Mouse (Mus musculus) adrenal gland, adult 2 months (tissue): ENCODE results near the gene Tbxa2r. TPM values are rescaled to one million over a fixed set of nuclear protein-coding genes. Genes with fewer than 3 reads are reported as not detected.
A peak's percentile ranks its signal among the peaks of the same experiment; 100 is the strongest.

Experiments
- DNase-seq: peaks from one replicate; pipeline ENCODE4 v3.0.0; 2021
- polyA plus RNA-seq: library from polyadenylated mRNA; depleted of rRNA; stranded (reverse); fragments of >200 nt; gene quantifications from 2 replicates; pipeline ENCODE4 v1.2.3, GENCODE M21; 2012
- total RNA-seq, 2 experiments: library from RNA; stranded (reverse); gene quantifications; 2 replicates each; pipeline ENCODE4 v1.2.3; 2021

Gene Tbxa2r
- total and polyA plus RNA-seq, 3 experiments = 33.2 to 154 (median 45.4) TPM

GRCm38 (mm10) chr10:81299585-81300351 lies 28.8 kb upstream of the Tbxa2r start:
- no peak for DNase-seq

DNA sequence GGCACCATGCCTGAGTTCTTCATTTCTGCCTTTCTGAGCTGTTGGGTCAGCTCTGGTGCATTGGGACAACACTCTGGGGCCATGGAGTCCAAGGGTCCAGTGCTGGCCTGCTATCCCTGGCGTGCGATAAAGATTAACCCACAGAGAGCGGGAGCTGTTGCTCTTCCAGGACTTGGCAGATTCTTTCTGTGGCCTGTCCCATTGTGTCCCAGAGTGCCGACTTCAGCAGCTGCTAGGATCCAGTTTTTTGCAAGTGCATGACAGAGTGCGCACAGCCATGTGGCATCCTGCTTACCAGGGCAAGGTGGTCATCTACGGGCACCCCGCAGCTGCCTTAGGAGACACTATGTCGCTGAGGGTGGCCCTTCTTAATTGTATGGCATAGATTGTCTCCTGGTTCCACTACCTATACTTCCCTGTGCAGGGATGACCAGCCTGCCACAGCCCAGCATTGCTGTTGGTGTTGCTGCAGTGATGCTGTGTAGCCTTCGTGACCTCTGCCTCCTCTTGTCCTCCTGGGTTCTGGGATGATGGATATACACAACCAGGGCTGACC lies 28.1 kb upstream of the Tbxa2r start:
- DNase-seq = no peak

DNA sequence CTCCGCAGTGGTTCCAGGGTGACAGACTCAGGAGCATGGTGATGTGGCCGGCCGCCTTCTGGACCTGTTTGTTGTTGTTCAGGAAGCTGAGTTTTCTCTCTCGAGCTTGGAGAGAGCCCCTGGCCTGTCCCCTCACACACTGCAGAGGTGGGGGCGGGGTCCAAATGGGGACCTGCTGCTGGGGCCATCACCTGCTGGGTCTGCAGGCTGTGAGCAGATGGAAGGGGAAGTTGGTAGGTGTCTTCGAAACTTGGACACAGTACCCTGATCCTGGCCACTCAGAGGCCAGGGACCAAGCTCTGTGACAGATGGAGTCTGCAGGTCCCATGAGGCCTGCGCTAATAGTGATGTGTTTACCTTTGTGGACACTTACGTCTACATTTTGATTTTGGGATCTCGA lies 27.2 kb upstream of the Tbxa2r start:
- no peak for DNase-seq

GRCm38 (mm10) chr10:81302288-81302687 lies 26.2 kb upstream of the Tbxa2r start:
- peak; percentile 40 for DNase-seq

- peak; percentile 37 for DNase-seq
These were observed 25.7 kb upstream of the Tbxa2r start for GRCm38 (mm10) chr10:81302781-81303218.

GRCm38 (mm10) chr10:81303258-81303657 lies 25.3 kb upstream of the Tbxa2r start:
- DNase-seq = no peak

DNA sequence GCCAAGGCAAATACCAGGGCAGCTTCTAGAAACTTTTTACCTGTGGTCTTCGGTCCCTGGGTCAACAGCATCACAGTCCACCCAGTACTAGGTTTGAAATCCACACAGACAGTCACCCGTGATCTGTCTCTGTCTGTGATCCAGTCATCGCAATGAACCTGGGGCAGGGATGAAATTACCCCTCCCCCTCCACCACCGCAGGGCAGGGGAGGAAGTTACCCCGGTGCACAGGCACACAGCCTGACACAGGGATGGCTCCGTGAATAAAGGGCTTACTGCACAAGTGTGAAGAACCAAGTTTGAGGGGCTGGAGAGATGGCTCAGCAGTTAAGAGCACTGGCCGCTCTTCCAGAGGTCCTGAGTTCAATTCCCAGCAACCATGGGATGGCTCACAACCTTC lies 24.8 kb upstream of the Tbxa2r start:
- DNase-seq = no peak

DNA sequence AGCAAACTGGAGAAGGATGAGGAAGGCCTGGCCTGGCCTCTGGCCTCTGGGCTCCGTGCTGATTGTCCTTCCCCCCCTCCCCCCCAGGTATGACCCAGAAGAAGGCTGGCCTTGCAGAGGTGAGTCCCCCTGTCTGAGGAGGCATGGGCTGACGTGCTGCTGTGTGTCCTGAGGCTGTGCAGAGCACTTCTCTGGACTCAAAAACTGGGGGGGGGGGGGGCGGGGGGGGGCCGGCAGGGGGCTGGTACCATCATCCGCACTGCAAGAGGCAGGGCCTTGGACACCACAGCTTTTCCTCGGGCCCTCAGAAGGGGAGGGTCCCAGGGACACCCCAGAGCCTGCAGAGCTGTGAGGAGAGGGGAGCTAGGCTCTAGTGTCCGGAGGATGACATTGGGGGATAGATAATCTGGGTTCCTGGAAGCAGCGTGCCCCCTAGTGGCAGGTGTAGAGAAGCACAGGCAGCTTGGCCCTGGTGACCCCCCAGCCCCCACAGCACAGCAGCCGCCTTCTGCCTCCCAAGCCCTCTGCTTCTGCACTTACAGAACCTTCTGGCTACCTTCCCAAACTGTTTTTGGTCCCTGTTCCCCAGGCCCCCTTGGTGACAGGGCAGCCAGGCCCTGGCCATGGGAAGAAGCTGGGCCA lies 23.8 kb upstream of the Tbxa2r start:
- peak; percentile 43 for DNase-seq

GRCm38 (mm10) chr10:81305663-81306062 lies 22.9 kb upstream of the Tbxa2r start:
- DNase-seq = no peak

- DNase-seq = no peak
These were observed 22.3 kb upstream of the Tbxa2r start for GRCm38 (mm10) chr10:81306173-81306668.

- no peak for DNase-seq
These were observed 21.5 kb upstream of the Tbxa2r start for GRCm38 (mm10) chr10:81306837-81307682.

DNA sequence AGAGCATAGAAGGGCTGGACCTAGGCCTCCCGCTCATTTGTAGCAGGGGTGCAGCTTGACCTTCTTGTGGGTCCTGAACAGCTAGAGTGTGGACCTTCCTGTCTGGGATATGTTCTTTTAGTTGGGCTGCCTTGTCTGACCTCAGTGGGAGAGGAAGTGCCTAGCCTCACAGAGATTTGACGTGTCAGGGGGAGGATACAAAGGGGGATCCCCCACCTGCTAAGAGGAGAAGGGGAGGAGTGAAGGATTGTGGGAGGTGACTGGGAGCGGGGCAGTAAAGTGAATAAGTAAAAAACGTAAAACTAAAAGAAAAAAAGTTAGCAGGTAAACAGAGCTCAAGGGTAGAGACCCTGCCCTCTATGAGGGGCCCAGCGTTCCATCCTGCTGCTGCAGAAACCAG lies 19.0 kb upstream of the Tbxa2r start:
- DNase-seq = no peak

DNA sequence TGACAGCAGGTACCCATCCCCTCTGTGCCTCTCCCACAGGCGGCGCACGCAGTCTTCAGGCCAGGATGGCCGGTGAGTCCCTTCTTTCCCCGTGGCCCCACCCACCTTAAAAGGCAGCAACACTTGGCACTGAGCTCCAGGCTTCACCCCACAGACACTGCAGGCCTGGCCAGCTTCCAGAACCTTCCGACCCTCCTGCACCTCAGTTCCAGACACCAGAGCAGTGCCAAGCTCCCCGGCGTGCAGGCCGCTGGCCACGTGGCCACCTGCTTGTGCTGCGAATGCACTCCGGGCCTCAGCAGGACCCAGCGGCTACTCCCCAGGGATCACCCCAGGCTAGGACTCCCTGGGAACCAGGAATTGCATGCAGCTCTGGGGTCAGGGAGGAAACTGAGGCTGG lies 14.9 kb upstream of the Tbxa2r start:
- no peak for DNase-seq

DNA sequence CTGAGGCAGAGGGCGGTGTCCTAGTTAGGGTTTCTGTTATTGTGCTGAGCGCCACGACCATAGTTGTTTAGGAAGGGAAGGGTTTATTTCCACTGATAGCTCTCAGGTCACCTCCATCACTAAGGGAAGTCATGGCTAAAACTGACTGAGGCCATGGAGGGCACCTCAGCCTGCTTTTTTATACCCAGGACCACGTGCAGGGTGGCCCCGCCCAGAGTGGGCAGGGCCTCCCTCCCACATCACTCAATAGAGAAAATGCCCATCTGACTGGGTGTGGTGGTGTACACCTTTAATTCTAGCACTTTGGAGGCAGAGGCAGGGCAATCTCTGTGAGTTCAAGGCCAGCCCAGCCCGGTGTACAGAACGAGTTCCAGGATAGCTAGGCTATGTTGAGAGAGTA lies 14.3 kb upstream of the Tbxa2r start:
- DNase-seq = no peak

- peak; percentile 10 for DNase-seq
These were observed 12.9 kb upstream of the Tbxa2r start for GRCm38 (mm10) chr10:81315587-81315986.

GRCm38 (mm10) chr10:81316338-81317060 lies 12.0 kb upstream of the Tbxa2r start:
- peak; percentile 54 for DNase-seq

GRCm38 (mm10) chr10:81317273-81317672 lies 11.3 kb upstream of the Tbxa2r start:
- peak; percentile 90 for DNase-seq

- peak; percentile 85 for DNase-seq
These were observed 9.8 kb upstream of the Tbxa2r start for GRCm38 (mm10) chr10:81318589-81319329.

- peak; percentile 54 for DNase-seq
These were observed 9.2 kb upstream of the Tbxa2r start for GRCm38 (mm10) chr10:81319330-81319699.

GRCm38 (mm10) chr10:81319741-81320549 lies 8.6 kb upstream of the Tbxa2r start:
- peak; percentile 65 for DNase-seq
